Mouse (Mus musculus) adrenal gland, adult 18-20 months (tissue): Measurements from ENCODE around the gene Zkscan6. TPM values are rescaled to one million over a fixed set of nuclear protein-coding genes. Genes with fewer than 3 reads are reported as not detected.

Experiments used
- DNase-seq, 2 experiments: peaks; one replicate each; pipeline ENCODE4 v3.0.0; 2021 to 2022; ENCODE audit warnings: low spot score in 2 of 2
- long read RNA-seq, 2 experiments: library from polyadenylated mRNA; stranded (forward); transcript quantifications; one replicate each; pipeline ENCODE4 v2.0.0; 2021
- total RNA-seq, 2 experiments: library from RNA; stranded (reverse); gene quantifications; 1 replicate in 1 of 2; 2 replicates in 1 of 2; pipeline ENCODE4 v1.2.3; 2021

Gene Zkscan6
- total RNA-seq, result 10 to 100 TPM; 10.0 to 14.0 TPM
- long read RNA-seq, experiment 1, partial matches to known transcripts, result 1 of 11 reads
- long read RNA-seq, experiment 1, other reads (novel, unspliced or antisense), result 8 of 11 reads
- long read RNA-seq, experiment 2, transcript Zkscan6-202 (7 exons, 2,270 nt), result major isoform, 17 of 39 reads
- long read RNA-seq, experiment 2, partial matches to known transcripts, result 4 of 39 reads
- long read RNA-seq, experiment 2, other reads (novel, unspliced or antisense), result 18 of 39 reads

DNA sequence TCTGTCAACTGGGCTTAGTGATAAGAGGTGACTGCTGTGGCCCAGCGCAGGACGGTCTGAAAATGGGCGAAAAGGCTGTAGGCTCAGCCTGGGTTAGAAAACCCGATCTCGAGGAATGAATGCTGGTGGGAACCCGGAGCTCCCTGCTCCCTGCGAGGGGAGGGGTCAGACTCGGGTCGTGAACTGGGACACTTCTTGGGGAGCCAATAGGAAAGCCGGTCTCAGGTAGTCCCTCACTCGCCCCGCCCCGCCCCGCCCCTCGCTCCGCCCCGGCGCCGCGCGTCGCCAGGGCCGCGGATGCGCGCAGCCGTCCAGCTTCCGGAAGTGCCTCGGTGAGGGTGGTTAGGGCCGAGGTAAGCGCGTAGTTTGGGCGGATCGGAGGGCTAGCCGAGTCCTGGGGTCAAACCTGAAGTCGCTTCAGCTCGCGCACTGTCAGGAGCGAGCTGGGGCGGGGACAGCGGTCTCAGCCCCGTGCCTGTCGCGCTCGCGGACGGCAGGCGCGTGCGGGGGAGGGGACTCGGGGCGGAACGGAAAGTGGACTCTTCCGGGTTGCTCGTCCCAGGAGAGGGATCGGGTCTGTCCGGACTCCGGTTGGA, at the start of gene Zkscan6:
TSS of gene Zkscan6 (plus strand) at position 267 of the 596 bp plus-strand sequence.
- DNase-seq, result peak; percentile 77

DNA sequence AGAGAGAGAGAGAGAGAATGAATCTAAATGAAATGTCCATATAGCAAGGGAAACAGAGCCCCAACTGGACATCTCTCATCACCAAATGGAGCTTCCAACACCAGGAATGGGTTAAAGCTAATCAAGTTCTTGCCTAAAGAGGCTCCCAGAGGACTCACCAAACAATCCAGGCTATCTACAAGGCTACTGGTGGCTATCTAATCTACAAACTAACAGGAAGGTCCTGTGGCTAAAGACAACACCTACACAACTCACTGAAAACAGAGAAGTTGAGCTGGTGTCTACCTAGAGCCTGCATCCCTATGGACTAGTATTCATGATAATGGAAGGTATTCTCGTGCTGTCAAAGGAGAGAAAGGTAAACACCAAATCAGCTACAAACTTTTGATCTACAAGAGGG, 47.6 kb upstream of the Zkscan6 start:
- DNase-seq, result no peak

DNA sequence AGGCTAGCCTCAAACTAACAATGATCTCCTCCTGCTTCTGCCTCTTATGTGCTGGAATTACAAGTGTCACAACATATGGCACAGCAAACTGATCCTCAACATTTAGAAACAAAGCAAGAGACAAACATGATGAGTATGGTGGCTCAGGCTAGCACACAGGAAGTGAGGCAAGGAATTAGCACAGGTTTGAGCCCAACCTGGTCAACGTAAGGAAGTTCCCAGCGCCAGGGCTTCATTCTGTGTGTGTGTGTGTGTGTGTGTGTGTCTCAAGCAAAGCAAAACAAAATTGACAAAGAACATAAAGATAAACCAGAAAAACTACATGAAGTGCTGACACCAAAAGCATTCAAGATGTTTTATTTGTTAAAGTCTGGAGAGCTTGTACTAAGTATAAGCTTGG, 46.1 kb upstream of the Zkscan6 start:
- DNase-seq, result no peak

DNA sequence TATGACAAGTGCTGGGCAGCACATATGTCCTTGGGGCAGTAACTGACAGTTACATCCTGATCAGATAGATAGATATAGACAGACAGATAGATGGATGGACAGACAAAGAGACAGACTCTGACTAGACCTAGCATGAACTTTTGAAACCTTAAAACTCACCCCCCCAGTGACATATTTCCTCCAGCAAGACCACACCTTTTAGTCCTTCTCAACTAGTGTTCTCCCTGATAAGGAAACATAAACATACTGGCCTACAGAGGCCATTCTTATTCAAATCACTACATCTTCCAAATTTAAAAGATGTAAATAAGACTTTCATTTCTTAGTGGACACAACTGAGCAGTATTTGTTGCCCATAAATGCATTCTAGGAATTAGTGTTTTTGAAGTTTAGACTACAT, 38.5 kb upstream of the Zkscan6 start:
- no peak for DNase-seq

DNA sequence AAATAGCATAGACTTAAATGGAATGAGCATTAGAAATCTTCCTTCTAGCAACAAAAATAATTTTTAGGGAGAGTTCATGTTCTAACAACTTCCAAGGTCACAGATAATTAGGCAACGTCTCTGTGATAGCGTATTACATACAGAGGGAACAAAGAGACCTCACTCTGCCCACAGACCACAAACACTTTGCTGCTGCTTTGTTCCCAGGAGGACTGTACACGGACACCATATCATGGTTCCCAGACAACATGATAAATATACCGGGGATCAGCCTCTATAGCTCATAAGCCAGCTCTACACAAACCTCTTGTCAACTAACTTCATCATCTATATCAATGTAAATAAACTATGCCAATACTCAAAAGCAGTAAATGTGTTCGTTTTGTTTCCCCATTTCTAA, 37.0 kb upstream of the Zkscan6 start:
- DNase-seq, result no peak

DNA sequence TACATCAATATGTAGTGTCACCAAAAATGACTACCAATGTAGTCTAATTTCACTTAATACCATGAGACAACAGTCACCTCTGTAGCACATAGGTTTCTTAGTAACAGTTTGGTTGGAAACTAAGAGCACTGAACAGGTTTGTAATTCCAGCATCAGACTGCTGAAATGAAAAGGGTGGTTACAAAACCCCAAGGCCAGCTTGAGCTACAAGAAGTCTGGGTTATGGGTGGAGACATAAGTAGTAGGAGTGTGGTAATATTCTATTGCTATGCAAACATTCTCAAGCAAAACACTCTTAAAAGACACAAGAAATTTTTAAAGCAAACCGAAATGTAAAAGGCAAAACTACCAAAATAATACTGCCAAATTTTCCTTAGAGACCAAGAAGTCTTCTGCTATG, 35.4 kb upstream of the Zkscan6 start:
- no peak for DNase-seq

DNA sequence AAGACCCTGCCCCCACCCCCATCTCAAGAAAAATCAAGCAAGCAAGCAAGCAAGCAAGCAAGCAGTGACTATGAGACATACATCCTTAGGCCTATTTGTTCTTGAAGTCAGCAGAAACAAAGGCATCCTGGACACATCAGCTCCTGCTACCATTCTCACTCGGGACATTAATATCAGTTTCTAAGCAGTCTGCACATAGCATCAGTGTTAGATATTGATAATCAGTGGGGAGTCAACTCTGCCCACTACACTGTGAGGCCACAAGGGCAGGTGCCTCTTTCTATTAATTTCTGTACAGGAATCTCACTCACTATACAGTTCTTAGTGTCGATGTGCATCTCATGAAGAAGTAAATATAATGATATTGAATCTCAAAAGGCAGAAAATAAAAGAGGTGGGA, 33.4 kb upstream of the Zkscan6 start:
- no peak for DNase-seq

DNA sequence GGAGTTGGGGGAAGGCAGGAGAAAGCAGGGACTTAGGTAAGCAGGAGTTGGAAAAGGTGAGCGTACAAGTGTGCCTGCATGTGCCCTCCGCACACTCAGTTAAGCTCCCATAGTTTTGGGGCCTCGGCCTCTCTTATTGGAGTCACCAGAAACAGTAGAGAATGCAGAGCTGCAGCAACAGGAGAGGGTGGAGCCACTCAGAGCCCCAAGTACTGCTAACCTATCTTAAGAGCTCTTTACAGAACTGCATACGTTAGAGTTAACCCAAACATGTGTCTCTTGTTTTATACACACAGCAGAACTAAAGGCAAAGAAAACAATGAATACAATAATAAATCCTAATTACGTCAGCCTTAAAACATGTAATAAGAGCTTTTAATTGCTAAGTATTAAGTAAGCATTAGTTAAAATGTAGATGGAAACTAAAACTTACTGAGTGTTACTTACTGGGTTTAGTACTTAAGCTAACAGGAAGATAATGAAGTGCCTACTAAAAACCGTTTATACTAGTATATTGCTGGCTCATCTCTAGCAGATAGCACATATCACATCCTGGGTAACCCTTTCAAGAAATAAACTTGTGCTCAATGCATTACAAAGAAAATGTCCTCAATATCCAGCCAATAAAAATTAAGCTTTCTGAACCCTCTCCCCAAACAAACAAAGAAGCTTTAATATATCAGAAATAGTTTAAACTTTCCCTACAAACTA, 32.9 kb upstream of the Zkscan6 start:
- no peak for DNase-seq

DNA sequence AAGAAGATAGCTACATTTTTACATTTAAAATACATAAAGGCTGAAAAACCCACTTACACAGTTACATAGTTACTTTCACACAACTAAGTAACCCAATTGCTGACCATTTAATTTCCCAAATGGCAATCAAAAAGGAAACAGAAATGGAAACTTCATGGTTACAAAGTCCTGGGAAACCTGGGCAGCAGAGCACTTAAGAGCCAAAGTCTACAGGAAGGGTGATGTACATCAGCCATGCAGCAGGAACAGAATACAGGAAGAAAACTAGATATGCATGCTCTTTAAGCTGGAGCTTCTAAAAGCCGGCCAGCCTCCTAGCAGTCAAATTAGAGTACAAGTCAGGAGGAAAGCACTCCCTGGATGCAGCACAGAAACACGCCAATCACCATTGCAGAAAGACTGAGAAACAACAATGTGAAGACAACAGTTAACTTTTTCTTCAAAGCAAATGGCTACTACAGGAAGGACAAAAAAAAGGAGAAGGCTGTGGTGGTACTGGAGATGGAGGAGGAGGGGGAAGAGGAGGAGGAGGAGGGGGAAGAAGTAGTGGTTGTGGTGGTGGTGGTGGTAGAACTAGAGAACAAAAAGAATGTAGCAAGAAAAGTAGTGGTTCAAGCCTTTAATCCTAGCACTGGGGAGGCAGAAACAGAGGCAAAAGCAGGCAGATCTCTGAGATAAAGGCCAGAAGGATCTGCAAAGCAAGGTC, 29.9 kb upstream of the Zkscan6 start:
- no peak for DNase-seq

DNA sequence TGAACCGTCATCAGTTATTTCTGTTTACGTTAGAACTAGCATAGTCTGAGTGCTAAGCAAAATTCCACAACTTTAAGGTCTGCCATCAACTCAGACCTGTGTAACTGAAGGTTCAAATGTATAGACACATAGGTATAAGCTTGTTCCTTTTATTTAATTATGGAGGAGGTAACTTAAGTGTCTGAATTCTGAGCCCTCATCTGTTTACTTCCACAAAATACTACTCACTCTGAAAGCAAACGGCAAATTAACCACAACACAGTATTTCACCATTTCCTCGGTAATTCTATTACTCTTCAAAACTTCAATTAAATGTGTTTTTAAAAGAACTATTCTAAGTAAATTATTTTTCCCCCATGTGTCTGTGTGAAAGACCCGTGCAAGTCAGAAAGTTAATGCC, 29.2 kb upstream of the Zkscan6 start:
- no peak for DNase-seq

DNA sequence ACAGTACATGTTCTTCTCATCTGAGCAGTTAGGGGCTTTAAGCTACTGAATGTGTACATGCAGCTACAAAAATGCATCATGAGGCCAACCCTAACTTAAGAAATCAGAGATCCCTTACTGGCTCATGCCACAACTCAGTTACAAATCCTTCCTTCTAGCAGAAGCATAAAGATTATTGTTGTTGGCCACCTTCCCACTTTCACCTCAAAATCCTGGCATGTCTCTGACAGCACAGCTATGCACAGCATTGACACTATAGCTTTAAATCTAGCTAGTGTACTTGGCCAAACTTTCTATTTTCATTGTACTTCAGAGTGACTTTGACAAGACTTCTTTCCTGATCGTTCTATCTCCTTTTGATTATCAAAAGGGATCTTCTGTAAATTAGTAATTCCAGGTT, 27.9 kb upstream of the Zkscan6 start:
- DNase-seq, result no peak

DNA sequence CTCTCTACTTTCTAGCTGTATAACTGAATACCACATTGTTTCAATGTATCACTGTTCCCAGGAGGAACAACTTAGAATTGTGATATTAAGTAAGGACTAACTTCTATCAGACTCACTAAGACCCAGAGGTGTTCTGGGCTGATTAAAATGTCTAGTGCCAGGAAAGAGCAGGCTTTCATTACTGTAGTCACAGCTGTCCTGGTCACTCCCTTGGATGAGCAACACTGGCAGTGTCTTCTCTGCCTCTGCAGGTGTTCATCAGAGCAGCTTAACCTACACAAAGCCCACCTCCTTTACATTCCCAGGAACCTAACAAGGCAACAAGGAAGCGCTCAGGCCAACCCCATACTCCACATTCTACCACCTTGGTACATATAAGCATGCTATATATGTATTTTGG, 27.4 kb upstream of the Zkscan6 start:
- DNase-seq, result no peak

DNA sequence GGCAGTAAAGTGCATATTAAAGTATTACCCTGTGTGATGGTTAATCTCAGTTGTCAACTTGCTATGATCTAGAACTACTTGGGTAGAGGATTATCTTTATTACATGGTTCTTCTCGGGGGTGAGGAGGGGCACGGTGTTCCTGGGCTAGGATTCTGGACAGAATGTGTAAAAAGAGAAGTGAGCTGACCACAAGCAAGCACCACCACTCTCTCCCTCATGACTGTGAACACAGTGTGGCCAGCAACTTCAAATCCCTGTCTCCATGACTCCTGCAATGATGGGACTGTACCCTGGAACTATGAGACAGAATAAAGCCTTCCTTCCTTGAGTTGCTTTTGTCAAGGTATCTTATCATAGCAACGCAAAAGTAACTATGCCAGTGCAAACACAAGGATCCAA, 25.4 kb upstream of the Zkscan6 start:
- no peak for DNase-seq

DNA sequence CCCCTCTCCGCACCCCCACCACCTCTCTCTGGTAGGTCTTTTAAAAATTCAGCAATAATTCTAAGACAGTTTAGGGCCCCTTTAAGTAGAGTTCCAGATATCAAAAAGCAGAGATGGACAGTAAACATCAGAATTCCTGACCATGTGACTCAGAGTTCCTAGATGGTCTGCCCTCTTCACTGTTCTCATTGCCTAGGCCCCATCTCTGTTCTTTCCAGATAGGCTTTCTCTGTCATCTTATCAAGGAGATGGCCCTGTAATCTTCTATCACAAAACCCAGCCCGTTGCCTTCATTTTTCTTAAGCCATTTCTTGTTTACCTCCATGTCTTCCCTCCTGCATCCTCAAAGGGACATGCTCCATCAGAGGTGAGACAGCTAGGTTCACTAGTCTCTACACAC, 20.8 kb upstream of the Zkscan6 start:
- no peak for DNase-seq

DNA sequence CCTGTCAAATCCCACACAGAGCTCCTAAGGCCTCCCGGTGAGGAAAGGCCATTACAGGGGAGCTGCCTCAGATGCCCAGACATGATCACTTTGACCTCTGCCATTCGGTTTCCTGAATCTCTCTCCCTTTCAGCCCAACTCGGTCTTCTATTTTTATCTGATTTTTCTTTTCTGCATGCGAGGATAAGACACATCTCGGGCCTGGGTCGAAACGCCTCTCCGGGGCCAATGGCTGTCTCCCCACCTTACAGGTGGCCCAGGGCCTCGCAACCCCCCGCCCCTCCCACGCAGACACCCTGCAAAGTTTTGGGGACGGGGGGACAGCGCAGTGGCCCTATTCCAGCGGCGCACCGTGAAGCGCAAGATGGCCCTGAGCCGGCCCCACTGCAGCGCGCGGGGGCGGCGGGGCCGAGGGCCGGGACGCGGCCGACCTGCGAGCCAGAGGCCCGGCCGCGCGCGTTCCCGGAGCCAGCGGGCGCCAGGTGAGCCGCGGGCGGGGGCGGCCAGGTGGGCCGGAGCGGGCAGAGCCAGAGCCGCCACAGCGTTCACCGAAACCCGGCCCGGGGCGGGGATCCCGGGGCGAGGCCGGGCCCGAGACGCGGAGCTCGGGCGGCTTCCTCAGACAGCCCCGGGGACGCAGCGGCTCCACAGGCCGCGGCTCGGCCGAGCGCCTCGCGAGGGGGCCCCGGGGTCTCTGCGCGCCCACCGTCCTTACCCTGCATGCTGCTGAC, 19.4 kb upstream of the Zkscan6 start:
- peak in 1 of 2 experiments; percentile 64 for DNase-seq

DNA sequence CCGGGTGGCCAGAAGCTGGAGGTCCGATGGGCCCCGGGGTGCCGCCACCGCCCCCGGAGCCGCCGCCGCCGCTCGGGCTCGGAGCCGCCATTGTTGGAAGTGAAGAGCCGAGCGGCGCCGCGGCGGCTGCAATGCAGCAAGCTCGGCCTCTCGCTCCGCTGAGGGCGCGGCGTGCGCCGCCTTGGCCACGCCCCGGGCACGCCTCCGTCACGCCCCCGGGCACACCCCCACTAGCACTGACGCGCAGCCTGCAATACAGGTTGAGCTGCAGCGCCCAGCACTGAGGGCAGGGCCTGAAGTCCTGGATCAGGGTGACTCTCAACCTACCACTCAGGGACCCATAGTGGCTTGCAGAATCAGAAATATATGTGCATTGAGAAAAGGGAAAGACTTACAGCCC, 18.8 kb upstream of the Zkscan6 start, which contains the start of gene Map2k4:
TSS of gene Map2k4 (minus strand) at position 144 of the 400 bp plus-strand sequence.
- DNase-seq, result peak; percentile 96 to 97

DNA sequence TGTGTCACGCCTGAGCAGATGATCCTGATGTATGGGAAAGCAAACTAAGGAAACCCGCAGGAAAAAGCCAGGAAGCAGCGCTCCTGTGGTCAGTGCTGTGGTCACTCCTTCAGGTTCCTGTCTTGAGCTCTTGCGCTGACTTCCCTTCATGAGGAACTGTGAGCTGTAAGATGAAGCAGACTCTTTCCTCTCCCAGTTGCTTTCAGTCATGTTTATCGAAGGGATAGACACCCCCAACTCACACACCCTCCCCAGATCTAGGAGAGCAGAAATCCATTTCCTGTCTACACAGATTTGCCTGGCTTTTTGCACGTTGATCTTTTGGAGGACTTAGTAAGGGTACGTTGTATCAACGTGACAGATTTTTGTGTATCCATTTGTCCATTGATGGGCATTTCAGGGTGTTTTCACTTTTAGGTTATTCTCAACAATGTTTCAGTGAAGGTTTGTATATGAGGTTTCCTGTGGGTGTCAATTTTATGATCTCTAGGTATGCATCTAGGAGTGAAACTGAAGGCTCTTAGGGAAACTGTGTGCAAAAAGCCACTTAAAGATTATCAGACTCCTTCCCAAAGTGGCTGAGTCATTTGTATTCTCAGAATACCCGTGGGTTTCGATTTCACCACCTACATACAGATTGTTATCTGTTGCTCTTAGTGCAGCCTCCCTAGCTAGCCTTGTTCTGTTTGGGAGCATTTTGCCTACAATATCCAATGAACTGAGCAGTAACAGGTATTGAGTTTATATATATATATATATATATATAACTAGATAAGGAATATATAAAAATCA, 12.4 kb upstream of the Zkscan6 start:
- DNase-seq, result no peak

DNA sequence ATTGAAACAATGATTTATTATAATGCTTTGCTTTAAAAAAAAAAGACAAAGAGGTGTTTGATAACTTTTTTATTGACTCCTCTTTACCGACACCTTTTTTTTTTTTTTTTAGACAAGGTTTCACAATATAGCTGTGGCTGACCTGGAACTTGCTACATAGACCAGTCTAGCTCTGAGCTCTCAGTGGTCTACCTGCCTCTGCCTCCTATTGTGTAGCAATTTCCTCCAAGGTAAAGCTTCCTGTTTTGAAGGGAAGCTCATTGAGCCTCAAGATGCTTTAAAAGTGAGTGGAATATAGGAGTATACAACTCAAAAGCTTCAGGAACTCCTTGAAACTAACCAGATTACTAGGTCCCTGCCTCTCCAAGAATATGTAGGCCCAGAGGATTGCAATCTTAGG, 11.1 kb upstream of the Zkscan6 start:
- no peak for DNase-seq

DNA sequence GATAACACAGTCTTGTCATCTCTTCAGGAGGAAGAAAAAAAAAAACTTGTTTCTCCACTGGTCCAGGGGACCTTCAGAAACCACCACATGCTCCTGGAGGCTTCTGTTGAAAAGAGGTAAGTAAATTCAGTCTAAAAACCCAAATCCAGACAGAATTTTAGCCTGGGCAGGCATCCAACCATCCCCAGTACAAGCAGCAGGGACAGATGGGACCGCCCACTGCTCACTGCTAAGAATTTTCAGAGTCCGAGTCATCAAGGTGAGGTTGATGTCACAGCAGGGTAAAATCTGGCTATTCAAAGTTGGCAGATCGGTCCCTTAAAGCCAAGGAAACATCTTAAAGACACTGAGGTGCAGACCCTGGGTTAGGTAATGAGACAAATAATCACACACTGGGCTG, 5.1 kb upstream of the Zkscan6 start:
- DNase-seq, result no peak

DNA sequence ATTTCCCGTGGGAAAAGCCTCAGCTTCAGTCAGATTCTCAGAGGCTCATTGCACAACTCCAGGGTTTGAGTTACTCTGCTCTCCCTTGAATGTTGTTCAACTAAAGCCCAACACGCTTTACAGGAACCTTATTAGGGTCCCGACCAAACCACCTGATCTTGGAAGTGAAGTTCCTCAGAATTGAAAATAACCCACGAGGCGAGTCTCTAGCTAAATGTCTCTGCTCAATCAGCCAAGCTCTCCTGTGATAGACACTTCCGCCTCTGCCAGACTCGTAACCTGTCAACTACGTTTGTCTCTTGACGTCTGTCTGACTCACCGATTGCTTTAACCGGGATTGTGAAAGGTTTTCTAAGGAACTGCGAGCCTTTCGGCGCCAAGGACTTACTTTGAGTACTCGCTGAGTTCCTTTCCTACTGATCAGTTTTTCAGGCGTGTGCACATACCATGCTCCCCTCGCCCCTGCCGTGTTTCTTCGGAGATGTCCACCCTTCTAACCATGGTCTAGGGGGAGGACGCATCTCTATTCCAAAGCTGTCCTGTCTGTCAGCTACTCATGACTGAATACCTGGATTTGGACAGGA, 562 bp upstream of the Zkscan6 start:
- DNase-seq, result peak in 1 of 2 experiments; percentile 51
